Mouse (Mus musculus) ES-Bruce4 (cell line): ENCODE results near the gene Fam83c. TPM values are rescaled to one million over a fixed set of nuclear protein-coding genes. Genes with fewer than 3 reads are reported as not detected.

Experiments
- H3K27ac ChIP-seq: 2 replicates; pipeline ENCODE4 v1.5.1; 2012; ENCODE audit warnings: low read length, inconsistent platforms; ENCODE audit not compliant: insufficient read depth
- H3K27me3 ChIP-seq: 2 replicates; pipeline ENCODE4 v1.6.1; 2012; ENCODE audit warnings: mild to moderate bottlenecking, low read length, inconsistent platforms; ENCODE audit not compliant: control insufficient read depth, poor library complexity, insufficient read depth, severe bottlenecking
- H3K36me3 ChIP-seq: 2 replicates; pipeline ENCODE4 v1.6.1; 2012; ENCODE audit warnings: inconsistent platforms, mild to moderate bottlenecking, low read length, moderate library complexity; ENCODE audit not compliant: control insufficient read depth, poor library complexity, insufficient read depth, severe bottlenecking
- H3K4me1 ChIP-seq: one replicate; pipeline ENCODE4 v1.8.1; 2011; ENCODE audit warnings: low read length; ENCODE audit not compliant: control insufficient read depth, insufficient read depth
- H3K4me3 ChIP-seq: 2 replicates; pipeline ENCODE4 v1.5.1; 2011; ENCODE audit warnings: low read depth, mild to moderate bottlenecking, low read length
- H3K9ac ChIP-seq: 2 replicates; pipeline ENCODE4 v1.6.1; 2012; ENCODE audit warnings: low read depth, mild to moderate bottlenecking, inconsistent platforms; ENCODE audit not compliant: poor library complexity, severe bottlenecking
- H3K9me3 ChIP-seq: replicated peaks from 2 replicates; pipeline ENCODE4 v1.6.1; 2012; ENCODE audit warnings: mild to moderate bottlenecking, low read length, inconsistent platforms; ENCODE audit not compliant: control insufficient read depth, poor library complexity, insufficient read depth, severe bottlenecking
- CTCF ChIP-seq: IDR thresholded peaks from one replicate; pipeline ENCODE4 v1.8.1; 2011; ENCODE audit warnings: low read depth, low read length
- EP300 ChIP-seq: IDR thresholded peaks from 2 replicates; pipeline ENCODE4 v1.6.1; 2011; ENCODE audit warnings: low read depth, low read length; ENCODE audit not compliant: insufficient read depth
- POLR2A ChIP-seq: IDR thresholded peaks from one replicate; pipeline ENCODE4 v1.8.1; 2011; ENCODE audit warnings: low read length; ENCODE audit not compliant: insufficient read depth
- polyA plus RNA-seq: library from polyadenylated mRNA; stranded (reverse); fragments of >200 nt; gene quantifications from 2 replicates; pipeline ENCODE4 v1.2.4, GENCODE M21; 2011; ENCODE audit warnings: low read depth; ENCODE audit not compliant: missing spikeins, insufficient read depth, insufficient read length

The Fam83c gene
- polyA plus RNA-seq, 1 experiment: 0.30 TPM

- H3K36me3 ChIP-seq: peaks cover 3% of the 10 kb centered on the region; the same call in 1 of the 2 replicates
Observed at GRCm38 (mm10) chr2:155869772-155870171, 35.1 kb upstream of the Fam83c start.

GRCm38 (mm10) chr2:155868320-155868719 is 33.7 kb upstream of the Fam83c start:
- no peaks in the 10 kb centered on the region for H3K27me3 ChIP-seq
- TF ChIP-seq EP300 (no peak), POLR2A (no peak), CTCF (no peak)

More at GRCm38 (mm10) chr2:155869772-155870171, 35.1 kb upstream of the Fam83c start:
- TF ChIP-seq CTCF: no peak
- TF ChIP-seq POLR2A: no peak
- no peak for TF ChIP-seq EP300
- Histone ChIP-seq H3K4me1 (no peaks in the 10 kb centered on the region), H3K27me3 (no peaks in the 10 kb centered on the region), H3K27ac (no peak overlapping the region), H3K9me3 (no peaks in the 10 kb centered on the region), H3K4me3 (no peak overlapping the region), H3K9ac (no peak overlapping the region)

GRCm38 (mm10) chr2:155863301-155863867 is 28.7 kb upstream of the Fam83c start:
- TF ChIP-seq EP300 (no peak), CTCF (no peak), POLR2A (no peak)
- no peaks in the 10 kb centered on the region for H3K27me3 ChIP-seq
- H3K9me3 ChIP-seq: no peaks in the 10 kb centered on the region
- H3K27ac ChIP-seq: no peak overlapping the region
- H3K9ac ChIP-seq: no peak overlapping the region
- no peak overlapping the region for H3K4me3 ChIP-seq
- H3K36me3 ChIP-seq: no peaks in the 10 kb centered on the region
- H3K4me1 ChIP-seq: no peaks in the 10 kb centered on the region

More at GRCm38 (mm10) chr2:155868320-155868719, 33.7 kb upstream of the Fam83c start:
- Histone ChIP-seq H3K9ac (no peak overlapping the region), H3K4me1 (no peaks in the 10 kb centered on the region), H3K36me3 (peaks cover 3% of the 10 kb centered on the region; the same call in 1 of the 2 replicates), H3K9me3 (no peaks in the 10 kb centered on the region), H3K4me3 (no peak overlapping the region), H3K27ac (no peak overlapping the region)

- H3K9me3 ChIP-seq: no peaks in the 10 kb centered on the region
- TF ChIP-seq EP300 (no peak), CTCF (no peak), POLR2A (no peak)
- H3K4me3 ChIP-seq: no peak overlapping the region
- no peak overlapping the region for H3K27ac ChIP-seq
- no peaks in the 10 kb centered on the region for H3K36me3 ChIP-seq
- H3K27me3 ChIP-seq: no peaks in the 10 kb centered on the region
- no peaks in the 10 kb centered on the region for H3K4me1 ChIP-seq
- H3K9ac ChIP-seq: no peak overlapping the region
Observed at GRCm38 (mm10) chr2:155862573-155863300, 28.1 kb upstream of the Fam83c start.

- H3K4me1 ChIP-seq: no peaks in the 10 kb centered on the region
- no peaks in the 10 kb centered on the region for H3K9me3 ChIP-seq
- no peak for TF ChIP-seq EP300
- no peak for TF ChIP-seq CTCF
- no peak for TF ChIP-seq POLR2A
- H3K27me3 ChIP-seq: no peaks in the 10 kb centered on the region
- H3K27ac ChIP-seq: no peak overlapping the region
- H3K9ac ChIP-seq: no peak overlapping the region
- H3K4me3 ChIP-seq: no peak overlapping the region
- no peaks in the 10 kb centered on the region for H3K36me3 ChIP-seq
Observed at GRCm38 (mm10) chr2:155861581-155861980, 26.9 kb upstream of the Fam83c start.

GRCm38 (mm10) chr2:155860102-155860501 is 25.4 kb upstream of the Fam83c start:
- H3K4me1 ChIP-seq: no peaks in the 10 kb centered on the region
- H3K4me3 ChIP-seq: no peak overlapping the region
- TF ChIP-seq POLR2A (no peak), EP300 (no peak), CTCF (no peak)
- no peaks in the 10 kb centered on the region for H3K27me3 ChIP-seq
- no peak overlapping the region for H3K27ac ChIP-seq
- H3K36me3 ChIP-seq: no peaks in the 10 kb centered on the region
- H3K9ac ChIP-seq: no peak overlapping the region
- no peaks in the 10 kb centered on the region for H3K9me3 ChIP-seq
